Mouse (Mus musculus) G1E (cell line): ENCODE results near the gene Anapc15-ps. TPM values are rescaled to one million over a fixed set of nuclear protein-coding genes. Genes with fewer than 3 reads are reported as not detected.

ENCODE experiments used
- ATAC-seq: 2 replicates; pipeline ENCODE4 v1.8.0; 2016; ENCODE audit warnings: mild to moderate bottlenecking; ENCODE audit not compliant: insufficient number of reproducible peaks, poor library complexity, low FRiP score, severe bottlenecking; ENCODE audit errors: extremely low read depth
- DNase-seq: peaks from one replicate; pipeline ENCODE4 v3.0.0; 2012; ENCODE audit warnings: low spot score
- H3K27me3 ChIP-seq: 2 replicates; pipeline ENCODE4 v1.6.1; 2012; ENCODE audit warnings: mild to moderate bottlenecking, low read length, inconsistent platforms; ENCODE audit not compliant: insufficient read depth
- H3K36me3 ChIP-seq: replicated peaks from 2 replicates; pipeline ENCODE3; 2012; ENCODE audit warnings: mild to moderate bottlenecking, inconsistent platforms
- H3K4me1 ChIP-seq: 2 replicates; pipeline ENCODE4 v1.6.1; 2012; ENCODE audit warnings: low read depth, low read length, inconsistent platforms, mixed read lengths; ENCODE audit not compliant: insufficient read depth
- H3K4me3 ChIP-seq: 2 replicates; pipeline ENCODE4 v1.5.1; 2012; ENCODE audit warnings: low read depth, mild to moderate bottlenecking, inconsistent platforms, low read length, moderate library complexity, mixed read lengths
- H3K9me3 ChIP-seq: replicated peaks from 2 replicates; pipeline ENCODE4 v1.6.1; 2012; ENCODE audit warnings: inconsistent platforms
- CTCF ChIP-seq: IDR thresholded peaks from 2 replicates; pipeline ENCODE4 v1.5.1; 2012; ENCODE audit warnings: low read depth, low read length, inconsistent platforms, mixed read lengths
- GATA1 ChIP-seq: IDR thresholded peaks from 2 replicates; pipeline ENCODE4 v1.6.1; 2012; ENCODE audit warnings: borderline replicate concordance, low read length, inconsistent platforms, mixed read lengths
- GATA2 ChIP-seq: IDR thresholded peaks from 2 replicates; pipeline ENCODE4 v1.6.1; 2012; ENCODE audit warnings: low read depth, low read length, inconsistent platforms, borderline replicate concordance
- POLR2AphosphoS5 ChIP-seq: IDR thresholded peaks from 2 replicates; pipeline ENCODE4 v1.6.1; 2012; ENCODE audit warnings: low read depth, low read length, inconsistent platforms; ENCODE audit not compliant: insufficient replicate concordance
- TAL1 ChIP-seq: conservative IDR thresholded peaks from 2 replicates; pipeline ENCODE4 v1.6.1; 2012; ENCODE audit warnings: low read depth, low read length, inconsistent platforms, mixed read lengths
- polyA plus RNA-seq: library from polyadenylated mRNA; stranded (reverse); fragments of >175 nt; gene quantifications from 2 replicates; pipeline ENCODE4 v1.2.3, GENCODE M21; 2012
- total RNA-seq, 2 experiments: library from RNA; stranded (forward) in 1 of 2; stranded (reverse) in 1 of 2; fragments of 200-1000 nt in 1 of 2; fragments of >200 nt in 1 of 2; fragmentation: Nextera tagmentation in 1 of 2; gene quantifications; 2 replicates each; pipeline ENCODE4 v1.2.3; 2014 to 2017

The Anapc15-ps gene
- total and polyA plus RNA-seq, 3 experiments, result 0.55 TPM; not detected in 2

GRCm38 (mm10) chr10:95676991-95677355 is 3.7 kb upstream of the Anapc15-ps start:
- ATAC-seq (no peak), DNase-seq (no peak)
- TF ChIP-seq CTCF, result no peak
- TF ChIP-seq GATA2, result no peak
- no peak for TF ChIP-seq POLR2AphosphoS5
- no peak for TF ChIP-seq TAL1
- no peak for TF ChIP-seq GATA1
- no peaks in the 10 kb centered on the region for H3K36me3 ChIP-seq
- no peaks in the 10 kb centered on the region for H3K9me3 ChIP-seq
- H3K4me3 ChIP-seq, result no peak overlapping the region
- peaks cover 12% of the 10 kb centered on the region for H3K4me1 ChIP-seq
- peaks cover 3% of the 10 kb centered on the region for H3K27me3 ChIP-seq

- Histone ChIP-seq H3K4me1 (peaks cover 12% of the 10 kb centered on the region), H3K9me3 (no peaks in the 10 kb centered on the region), H3K36me3 (no peaks in the 10 kb centered on the region), H3K4me3 (no peak overlapping the region), H3K27me3 (peaks cover 3% of the 10 kb centered on the region)
- TF ChIP-seq GATA2 (no peak), POLR2AphosphoS5 (no peak), TAL1 (no peak), CTCF (no peak), GATA1 (no peak)
- no peak for ATAC-seq
- no peak for DNase-seq
Measured at GRCm38 (mm10) chr10:95676387-95676786, 3.1 kb upstream of the Anapc15-ps start.

GRCm38 (mm10) chr10:95670781-95671780 is 2.2 kb downstream of the Anapc15-ps start:
- Histone ChIP-seq H3K9me3 (no peaks in the 10 kb centered on the region), H3K4me1 (no peaks in the 10 kb centered on the region), H3K27me3 (peaks cover 5% of the 10 kb centered on the region; the same call in 1 of the 2 replicates), H3K4me3 (no peak overlapping the region), H3K36me3 (no peaks in the 10 kb centered on the region)
- ATAC-seq, result no peak
- no peak for DNase-seq
- TF ChIP-seq GATA1 (no peak), CTCF (no peak), POLR2AphosphoS5 (no peak), GATA2 (no peak), TAL1 (no peak)

- ATAC-seq, result no peak
- peaks cover 8% of the 10 kb centered on the region; the same call in 1 of the 2 replicates for H3K27me3 ChIP-seq
- no peak overlapping the region for H3K4me3 ChIP-seq
- H3K4me1 ChIP-seq, result no peaks in the 10 kb centered on the region
- H3K9me3 ChIP-seq, result no peaks in the 10 kb centered on the region
- TF ChIP-seq POLR2AphosphoS5 (no peak), GATA1 (no peak), GATA2 (no peak), CTCF (no peak)
- no peak for DNase-seq
- H3K36me3 ChIP-seq, result no peaks in the 10 kb centered on the region
Measured at GRCm38 (mm10) chr10:95669872-95670271, 3.4 kb downstream of the Anapc15-ps start.

GRCm38 (mm10) chr10:95669034-95669433 is 4.2 kb downstream of the Anapc15-ps start:
- Histone ChIP-seq H3K9me3 (no peaks in the 10 kb centered on the region), H3K27me3 (peaks cover 8% of the 10 kb centered on the region; the same call in 1 of the 2 replicates), H3K36me3 (no peaks in the 10 kb centered on the region), H3K4me3 (no peak overlapping the region), H3K4me1 (no peaks in the 10 kb centered on the region)
- DNase-seq, result no peak
- no peak for TF ChIP-seq CTCF
- TF ChIP-seq TAL1, result no peak
- no peak for ATAC-seq

- H3K4me3 ChIP-seq, result no peak overlapping the region
- no peaks in the 10 kb centered on the region for H3K36me3 ChIP-seq
- TF ChIP-seq GATA2, result no peak
- TF ChIP-seq TAL1, result no peak
- H3K4me1 ChIP-seq, result no peaks in the 10 kb centered on the region
- ATAC-seq (no peak; the same call in 1 of the 2 replicates), DNase-seq (no peak)
- peaks cover 11% of the 10 kb centered on the region for H3K27me3 ChIP-seq
- no peaks in the 10 kb centered on the region for H3K9me3 ChIP-seq
Measured at GRCm38 (mm10) chr10:95667371-95668030, 5.8 kb downstream of the Anapc15-ps start.
